Mouse (Mus musculus): ENCODE results near the gene Nudt2. TPM values are rescaled to one million over a fixed set of nuclear protein-coding genes. Genes with fewer than 3 reads are reported as not detected.

Nudt2 gene
- 88.6 and 102 TPM in 2 replicates for polyA plus RNA-seq (2021; fragmentation: Nextera tagmentation)
- long read RNA-seq, experiment 1, transcript Nudt2-201 (3 exons, 845 nt) = major isoform, 31 of 38 reads
- long read RNA-seq, experiment 1, partial matches to known transcripts = 2 of 38 reads
- long read RNA-seq, experiment 1, other reads (novel, unspliced or antisense) = 5 of 38 reads
- long read RNA-seq, experiment 2, transcript Nudt2-201 (3 exons, 845 nt) = major isoform, 76 of 87 reads
- long read RNA-seq, experiment 2, partial matches to known transcripts = 4 of 87 reads
- long read RNA-seq, experiment 2, other reads (novel, unspliced or antisense) = 7 of 87 reads

GRCm38 (mm10) chr4:41464345-41465286 lies at the start of gene Nudt2, which contains the start of gene Kif24:
Nudt2 (plus strand) TSS chr4:41465151.
Kif24 (minus strand) TSS chr4:41464887.

DNA sequence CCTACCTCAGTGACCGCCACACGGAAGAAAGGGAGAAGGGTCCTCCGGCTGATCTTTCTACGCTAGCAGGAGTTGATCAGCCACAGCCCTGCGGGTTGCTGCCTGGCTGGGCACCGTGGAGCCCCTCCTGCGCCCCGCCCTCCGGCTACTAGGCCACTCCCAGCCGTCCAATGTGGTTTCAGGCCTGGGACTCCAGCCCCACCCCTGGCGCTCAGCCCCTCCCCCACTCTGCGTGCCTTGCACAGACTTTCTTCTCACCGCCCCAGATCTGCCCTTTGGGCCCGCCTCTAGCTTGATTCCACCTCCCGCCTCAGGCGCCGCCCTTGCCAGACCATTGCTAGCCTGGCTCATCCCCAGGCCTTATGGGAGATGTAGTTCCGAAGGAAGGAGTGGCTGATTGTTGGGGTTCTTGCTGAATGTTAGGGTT lies 38.0 kb downstream of the Nudt2 start, which contains the start of gene AI464131:
TSS of gene AI464131 (minus strand) at position 91 of the 427 bp plus-strand sequence.

GRCm38 (mm10) chr4:41517233-41517632 lies 52.3 kb downstream of the Nudt2 start, which contains the start of gene 1110017D15Rik:
1110017D15Rik (minus strand) TSS chr4:41517333.

Other genes with a start within 250 kb of the Nudt2 start
- gene Ubap2, start 190.0 kb upstream of the Nudt2 start, polyA plus RNA-seq (2021; fragmentation: Nextera tagmentation) = 13.3 and 15.6 TPM in 2 replicates
- gene Dcaf12, start 150.3 kb upstream of the Nudt2 start, polyA plus RNA-seq (2021; fragmentation: Nextera tagmentation) = 28.9 and 29.7 TPM in 2 replicates
- gene Ubap1, start 116.2 kb upstream of the Nudt2 start, polyA plus RNA-seq (2021; fragmentation: Nextera tagmentation) = 22.8 and 30.4 TPM in 2 replicates
- 0.27 and 0.65 TPM in 2 replicates for gene Kif24, start 264 bp upstream of the Nudt2 start, polyA plus RNA-seq (2021; fragmentation: Nextera tagmentation)
- 14.3 and 15.9 TPM in 2 replicates for gene AI464131, start 37.9 kb downstream of the Nudt2 start, polyA plus RNA-seq (2021; fragmentation: Nextera tagmentation)
- gene 1110017D15Rik, start 52.2 kb downstream of the Nudt2 start, polyA plus RNA-seq (2021; fragmentation: Nextera tagmentation) = 6.9 and 10.6 TPM in 2 replicates
- 19.0 and 30.9 TPM in 2 replicates for gene Fam219a, start 104.4 kb downstream of the Nudt2 start, polyA plus RNA-seq (2021; fragmentation: Nextera tagmentation)
- 4.4 and 6.1 TPM in 2 replicates for gene Dnaic1, start 104.6 kb downstream of the Nudt2 start, polyA plus RNA-seq (2021; fragmentation: Nextera tagmentation)
- gene Enho, start 175.2 kb downstream of the Nudt2 start, polyA plus RNA-seq (2021; fragmentation: Nextera tagmentation) = 60.8 and 85.8 TPM in 2 replicates
- gene Cntfr, start 231.9 kb downstream of the Nudt2 start, polyA plus RNA-seq (2021; fragmentation: Nextera tagmentation) = 9.3 and 54.4 TPM in 2 replicates
- gene Il11ra1, start 234.8 kb downstream of the Nudt2 start, polyA plus RNA-seq (2021; fragmentation: Nextera tagmentation) = 44.0 and 45.9 TPM in 2 replicates
- gene Rpp25l, start 248.4 kb downstream of the Nudt2 start, polyA plus RNA-seq (2021; fragmentation: Nextera tagmentation) = 58.7 and 59.1 TPM in 2 replicates